Mouse (Mus musculus) heart, adult 2 months (tissue): ENCODE measurements at regions not wholly inside any gene's neighbourhood (a gene's known extent, or its start where the extent isn't known, plus 50 kb on each side); places are given as distances from the start of the nearest gene placed in this dataset.

Experiments
- CTCF ChIP-seq: fragments of 200-600 bp; IDR thresholded peaks from 2 replicates; pipeline ENCODE4 v1.8.1; 2022; ENCODE audit warnings: antibody characterized with exemption, mild to moderate bottlenecking, moderate library complexity
- EP300 ChIP-seq: fragments of 200-500 bp; IDR thresholded peaks from 2 replicates; pipeline ENCODE4 v1.6.1; 2011; ENCODE audit warnings: low read depth, low read length, control low read depth; ENCODE audit not compliant: insufficient read depth
- POLR2A ChIP-seq: fragments of 200-500 bp; IDR thresholded peaks from 2 replicates; pipeline ENCODE4 v1.6.1; 2011; ENCODE audit warnings: mild to moderate bottlenecking, low read depth, low read length, control low read depth; ENCODE audit not compliant: insufficient read depth

DNA sequence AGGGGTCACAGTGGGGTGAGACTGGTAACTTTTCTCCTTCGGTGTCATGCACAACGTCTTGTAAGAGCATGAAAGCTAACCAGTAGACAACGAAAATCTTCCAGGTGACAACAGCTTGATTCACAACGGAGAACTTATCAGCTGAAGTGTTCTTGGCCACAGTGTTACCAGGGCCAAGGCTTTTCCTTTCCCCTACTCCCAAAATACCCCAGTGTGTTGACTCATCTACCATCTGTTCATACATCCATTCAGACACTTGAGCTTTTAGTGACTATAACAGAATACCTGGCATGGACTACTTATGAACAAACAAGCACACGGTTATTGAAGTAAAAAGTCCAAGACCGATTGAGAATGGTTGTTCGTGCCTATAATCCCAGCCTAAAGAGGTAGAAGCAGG, 122.5 kb downstream of the Rassf10 start:
- TF ChIP-seq EP300 (no peak), POLR2A (no peak), CTCF (no peak)
